Mouse (Mus musculus): ENCODE measurements around the gene Itgb4. TPM values are rescaled to one million over a fixed set of nuclear protein-coding genes. Genes with fewer than 3 reads are reported as not detected.

The Itgb4 gene
- polyA plus RNA-seq, 1 experiment: 7.2 TPM

- DNase-seq (ENCODE audit: extremely low spot score in 1 of 2, low spot score in 1 of 2): no peak
These were observed 82.8 kb downstream of the Itgb4 start for GRCm38 (mm10) chr11:116057237-116057881.

Other genes with a start within 250 kb of the Itgb4 start
- 49.7 and 57.3 TPM in 2 replicates for gene Tmem94, start 209.3 kb upstream of the Itgb4 start, polyA plus RNA-seq (2012; rRNA removed)
- 25.8 and 29.3 TPM in 2 replicates for gene Caskin2, start 161.1 kb upstream of the Itgb4 start, polyA plus RNA-seq (2012; rRNA removed)
- 15.6 and 16.8 TPM in 2 replicates for gene Tsen54, start 160.0 kb upstream of the Itgb4 start, polyA plus RNA-seq (2012; rRNA removed)
- 2.8 and 3.2 TPM in 2 replicates for gene Llgl2, start 150.7 kb upstream of the Itgb4 start, polyA plus RNA-seq (2012; rRNA removed)
- gene Myo15b, start 116.3 kb upstream of the Itgb4 start, polyA plus RNA-seq (2012; rRNA removed): 0.55 and 1.1 TPM in 2 replicates
- 0.64 TPM in 1 of 2 replicates, not detected in the other for gene Smim5, start 74.7 kb upstream of the Itgb4 start, polyA plus RNA-seq (2012; rRNA removed)
- gene Smim6, start 62.7 kb upstream of the Itgb4 start, polyA plus RNA-seq (2012; rRNA removed): not detected in 2 replicates
- 71.9 and 89.0 TPM in 2 replicates for gene Sap30bp, start 41.4 kb upstream of the Itgb4 start, polyA plus RNA-seq (2012; rRNA removed)
- 28.4 and 31.7 TPM in 2 replicates for gene Recql5, start 41.2 kb upstream of the Itgb4 start, polyA plus RNA-seq (2012; rRNA removed)
- 17.6 and 19.3 TPM in 2 replicates for gene Galk1, start 38.0 kb downstream of the Itgb4 start, polyA plus RNA-seq (2012; rRNA removed)
- gene H3f3b, start 53.3 kb downstream of the Itgb4 start, polyA plus RNA-seq (2012; rRNA removed): 347 and 369 TPM in 2 replicates
- 35.4 and 38.1 TPM in 2 replicates for gene Unk, start 55.6 kb downstream of the Itgb4 start, polyA plus RNA-seq (2012; rRNA removed)
- gene Unc13d, start 103.3 kb downstream of the Itgb4 start, polyA plus RNA-seq (2012; rRNA removed): 0.84 and 0.90 TPM in 2 replicates
- gene Wbp2, start 112.3 kb downstream of the Itgb4 start, polyA plus RNA-seq (2012; rRNA removed): 391 and 407 TPM in 2 replicates
- gene Trim47, start 152.5 kb downstream of the Itgb4 start, polyA plus RNA-seq (2012; rRNA removed): 6.2 and 7.4 TPM in 2 replicates
- 6.2 and 6.3 TPM in 2 replicates for gene Trim65, start 156.4 kb downstream of the Itgb4 start, polyA plus RNA-seq (2012; rRNA removed)
- gene Mrpl38, start 164.2 kb downstream of the Itgb4 start, polyA plus RNA-seq (2012; rRNA removed): 36.1 and 44.3 TPM in 2 replicates
- gene Fbf1, start 193.5 kb downstream of the Itgb4 start, polyA plus RNA-seq (2012; rRNA removed): 105 and 124 TPM in 2 replicates
- gene Ten1, start 224.1 kb downstream of the Itgb4 start, polyA plus RNA-seq (2012; rRNA removed): 50.9 and 51.0 TPM in 2 replicates
- 119 and 129 TPM in 2 replicates for gene Acox1, start 224.3 kb downstream of the Itgb4 start, polyA plus RNA-seq (2012; rRNA removed)

All from frontal cortex, adult 2 months (tissue).